Mouse (Mus musculus) megakaryocyte, adult 5-6 weeks (primary cell): ENCODE results near the gene Crb1. TPM values are rescaled to one million over a fixed set of nuclear protein-coding genes. Genes with fewer than 3 reads are reported as not detected.

Experiments used
- total RNA-seq, 2 experiments: library from RNA; stranded (forward) in 1 of 2; stranded (reverse) in 1 of 2; fragments of 153-499, 151-499 nt in 1 of 2; fragments of 221-1000, 200-1000 nt in 1 of 2; gene quantifications; 2 replicates each; pipeline versions ENCODE4 v1.2.3 to v1.2.4; 2015 to 2017

The Crb1 gene
- total RNA-seq, 2 experiments from 2014 or later: not detected

Other genes starting within 250 kb of the Crb1 start
- gene Zbtb41, start 45.2 kb upstream of the Crb1 start, total RNA-seq (2015): 7.9 and 10.0 TPM in 2 replicates
- 12.2 and 13.9 TPM in 2 replicates for gene Zbtb41, start 45.2 kb upstream of the Crb1 start, total RNA-seq (2017)
- 29.5 and 32.8 TPM in 2 replicates for gene Aspm, start 77.7 kb upstream of the Crb1 start, total RNA-seq (2015)
- 37.9 and 41.0 TPM in 2 replicates for gene Aspm, start 77.7 kb upstream of the Crb1 start, total RNA-seq (2017)
- gene F13b, start 124.6 kb upstream of the Crb1 start, total RNA-seq (2015): not detected in 2 replicates
- not detected in 2 replicates for gene F13b, start 124.6 kb upstream of the Crb1 start, total RNA-seq (2017)
- gene Cfhr1, start 183.2 kb upstream of the Crb1 start, total RNA-seq (2015): not detected in 2 replicates
- gene Cfhr1, start 183.2 kb upstream of the Crb1 start, total RNA-seq (2017): not detected in 2 replicates